Mouse (Mus musculus) cerebellum, postnatal 4 days (tissue): Measurements from ENCODE around the gene Snai1.

ENCODE experiments used
- DNase-seq, 2 experiments: peaks; one replicate each; pipeline ENCODE4 v3.0.0; 2022; ENCODE audit warnings: low spot score in 2 of 2, mixed read lengths in 1 of 2

Gene Snai1

DNA sequence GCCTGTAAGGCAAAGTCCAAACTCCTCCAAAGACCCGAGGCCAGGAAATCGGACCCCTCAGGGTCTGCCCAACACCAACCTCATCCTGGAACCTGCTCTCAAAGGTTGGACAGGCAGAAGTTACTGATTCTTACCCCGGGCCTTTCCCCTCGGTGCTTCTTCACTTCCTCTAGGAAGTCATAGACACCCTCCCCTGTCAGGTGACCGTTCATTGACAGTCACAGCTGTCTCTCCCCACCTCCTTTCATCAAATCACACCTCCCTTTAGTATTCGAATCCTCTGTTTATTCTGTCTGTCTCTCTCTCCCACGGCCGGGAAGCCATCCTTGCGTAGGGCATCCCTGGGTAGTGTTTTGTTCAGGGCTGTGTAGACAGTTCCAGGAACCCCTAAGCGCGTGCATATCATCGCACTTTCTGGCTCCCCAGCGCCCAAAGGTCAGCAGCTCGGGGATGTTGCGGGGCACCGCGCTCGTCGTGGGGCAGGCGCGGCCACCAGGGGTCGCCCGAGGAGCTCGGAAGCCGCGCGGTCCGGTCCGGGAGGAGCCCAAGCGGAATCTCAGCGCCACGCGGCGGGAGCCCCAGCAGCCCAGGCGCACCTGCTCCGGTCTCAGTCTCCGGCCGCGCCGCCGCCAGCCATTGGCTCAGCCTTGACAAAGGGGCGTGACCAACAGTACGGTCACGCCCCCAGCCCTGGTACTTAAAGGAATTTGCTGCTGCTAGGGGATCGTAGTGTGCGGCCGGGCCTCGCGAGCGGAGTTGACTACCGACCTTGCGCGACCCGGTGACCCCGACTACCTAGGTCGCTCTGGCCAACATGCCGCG, at the start of gene Snai1:
Gene Snai1 (plus strand): TSS at position 720 of the 822 bp plus-strand sequence.
- peak; percentile 75 to 88 for DNase-seq

GRCm38 (mm10) chr2:167490813-167491525, 47.0 kb upstream of the Snai1 start:
- no peak for DNase-seq

DNA sequence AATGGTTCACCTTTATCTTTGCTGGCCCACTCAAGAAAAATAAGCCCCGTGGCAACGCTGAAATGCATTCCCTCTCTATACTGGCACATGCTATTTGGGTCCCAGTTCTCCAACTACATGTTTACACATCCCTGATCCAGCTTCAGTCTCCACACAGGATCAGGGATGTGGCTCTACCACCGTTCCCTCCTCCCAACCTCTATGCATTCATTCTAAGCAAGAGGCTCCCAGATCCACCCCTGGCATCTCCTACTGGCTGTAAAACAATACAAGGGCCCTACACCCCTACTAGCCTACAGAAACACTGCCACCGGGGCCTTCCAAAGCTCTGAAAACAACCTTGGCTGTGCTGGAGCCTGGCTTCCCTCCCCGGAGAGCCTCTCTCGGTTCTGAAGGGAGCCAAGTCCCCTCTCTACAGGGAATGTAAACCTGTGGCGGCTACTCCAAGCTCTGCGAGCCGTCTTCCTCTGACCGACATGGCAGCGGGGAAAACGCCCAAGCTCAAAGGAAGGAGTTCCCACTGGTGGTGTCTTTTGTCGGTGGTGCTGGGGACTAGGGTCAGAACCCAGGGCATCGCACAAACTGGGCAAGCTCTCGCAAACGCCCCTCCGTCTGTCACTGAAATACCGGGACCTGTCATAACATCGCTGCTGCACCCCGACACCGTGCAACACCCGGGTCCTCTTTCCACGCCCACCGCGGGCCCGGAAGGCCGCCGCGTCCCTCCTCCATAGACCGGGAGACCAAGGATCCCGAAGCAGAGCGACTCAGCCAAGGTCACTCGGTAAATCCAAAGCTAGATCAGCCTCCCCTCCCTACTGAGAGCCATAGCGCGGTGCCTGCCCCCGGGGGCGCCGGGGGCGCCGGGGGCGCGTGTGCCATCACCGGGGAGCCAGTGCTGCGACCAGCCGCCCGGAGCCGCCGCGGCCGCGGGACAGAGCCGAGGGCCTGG, 46.0 kb upstream of the Snai1 start, which contains the start of gene Rnf114:
Gene Rnf114 (plus strand): TSS at position 889 of the 952 bp plus-strand sequence.
- no peak for DNase-seq

GRCm38 (mm10) chr2:167492713-167493636, 45.0 kb upstream of the Snai1 start, which contains the start of gene Spata2:
TSS of gene Spata2 (minus strand) at chr2:167492887.
- DNase-seq = peak; percentile 82 to 89

- DNase-seq = no peak
Observed at GRCm38 (mm10) chr2:167496437-167496836, 41.6 kb upstream of the Snai1 start.

GRCm38 (mm10) chr2:167497272-167497671, 40.7 kb upstream of the Snai1 start:
- no peak for DNase-seq

GRCm38 (mm10) chr2:167502554-167503252, 35.3 kb upstream of the Snai1 start:
- no peak for DNase-seq

DNA sequence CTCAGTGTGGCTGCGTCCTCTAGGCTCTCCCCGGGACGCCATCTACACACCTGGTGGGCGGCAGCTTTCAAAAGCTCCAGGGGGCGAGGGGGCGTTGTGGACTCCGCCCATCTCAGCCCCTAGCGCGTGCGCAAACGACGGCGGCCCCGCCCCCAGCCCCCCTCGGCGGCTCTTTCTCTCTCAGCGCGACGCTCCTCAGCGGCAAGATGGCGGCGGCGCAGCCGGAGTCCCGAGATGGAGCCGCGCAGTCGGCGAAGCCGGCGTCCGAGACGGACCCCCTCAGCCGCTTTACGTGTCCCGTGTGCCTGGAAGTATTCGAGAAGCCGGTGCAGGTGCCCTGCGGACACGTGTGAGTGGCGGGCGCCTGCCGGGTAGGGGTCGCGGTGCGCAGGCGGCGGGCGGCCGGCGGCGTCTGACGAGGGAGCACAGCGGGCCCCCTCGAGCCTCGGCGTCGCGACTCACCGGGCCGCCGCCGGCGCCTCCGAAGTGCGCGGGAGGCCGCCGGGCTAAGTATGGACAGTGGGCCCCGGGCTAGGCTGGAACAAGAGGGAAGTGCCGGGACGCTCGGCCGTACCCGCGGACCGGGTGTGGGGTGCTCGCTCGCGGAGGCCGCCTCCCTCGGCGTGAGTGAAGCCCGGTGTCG, 34.6 kb upstream of the Snai1 start:
- peak; percentile 81 to 92 for DNase-seq

- no peak for DNase-seq
Observed at GRCm38 (mm10) chr2:167503896-167504349, 34.1 kb upstream of the Snai1 start.

GRCm38 (mm10) chr2:167505127-167505526, 32.9 kb upstream of the Snai1 start:
- no peak for DNase-seq

DNA sequence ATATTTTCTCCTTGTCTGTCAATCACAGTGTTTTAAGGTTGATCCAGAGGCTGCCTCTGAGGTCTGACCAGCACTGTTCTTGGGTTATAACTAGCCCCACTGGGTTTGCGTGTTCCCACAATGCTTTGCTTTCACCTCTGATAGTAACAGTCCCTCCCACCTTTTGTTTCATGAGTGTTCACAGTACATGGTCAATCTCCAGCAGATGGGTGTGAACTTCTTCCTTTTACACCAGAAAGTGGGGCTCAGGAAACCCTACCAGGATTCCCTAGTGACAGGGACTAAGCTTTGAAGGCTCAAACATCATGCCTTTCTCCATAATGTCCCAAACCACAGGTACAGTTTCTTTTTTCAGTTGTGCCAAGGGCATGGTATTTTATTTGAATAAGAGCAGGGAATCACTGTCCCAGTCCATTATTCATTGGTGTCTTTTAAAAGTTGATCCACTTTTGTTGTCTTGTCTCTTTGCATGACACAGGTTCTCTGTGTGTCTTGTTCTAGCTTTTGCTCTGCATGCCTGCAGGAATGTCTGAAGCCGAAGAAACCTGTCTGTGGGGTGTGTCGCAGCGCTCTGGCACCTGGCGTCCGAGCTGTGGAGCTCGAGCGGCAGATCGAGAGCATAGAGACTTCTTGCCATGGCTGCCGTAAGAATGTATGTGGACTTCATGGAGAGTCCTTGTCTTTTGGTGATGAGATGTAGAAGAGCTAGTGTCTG, 31.3 kb upstream of the Snai1 start:
- no peak for DNase-seq

GRCm38 (mm10) chr2:167507719-167508385, 30.1 kb upstream of the Snai1 start:
- DNase-seq = no peak

DNA sequence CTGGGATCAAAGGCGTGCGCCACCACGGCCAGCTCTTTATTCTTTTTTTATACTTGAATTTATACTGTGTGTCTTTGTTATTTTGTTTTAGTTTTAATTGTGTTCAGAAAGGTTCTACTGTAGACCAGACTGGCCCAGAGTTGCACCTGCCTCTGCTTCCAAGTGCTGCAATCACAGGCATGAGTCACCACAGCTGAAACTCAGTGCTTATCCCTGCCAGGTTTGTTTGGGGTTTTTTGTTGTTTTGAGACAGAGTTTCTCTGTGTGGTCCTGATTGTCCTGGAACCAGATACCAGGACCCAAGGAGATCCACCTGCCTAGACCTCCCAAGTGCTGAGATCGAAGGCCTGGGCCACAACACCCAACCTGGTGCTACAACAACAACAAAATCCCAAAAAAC, 29.4 kb upstream of the Snai1 start:
- DNase-seq = no peak

- no peak for DNase-seq
Observed at GRCm38 (mm10) chr2:167510485-167510884, 27.5 kb upstream of the Snai1 start.

- no peak for DNase-seq
Observed at GRCm38 (mm10) chr2:167512365-167512764, 25.6 kb upstream of the Snai1 start.

DNA sequence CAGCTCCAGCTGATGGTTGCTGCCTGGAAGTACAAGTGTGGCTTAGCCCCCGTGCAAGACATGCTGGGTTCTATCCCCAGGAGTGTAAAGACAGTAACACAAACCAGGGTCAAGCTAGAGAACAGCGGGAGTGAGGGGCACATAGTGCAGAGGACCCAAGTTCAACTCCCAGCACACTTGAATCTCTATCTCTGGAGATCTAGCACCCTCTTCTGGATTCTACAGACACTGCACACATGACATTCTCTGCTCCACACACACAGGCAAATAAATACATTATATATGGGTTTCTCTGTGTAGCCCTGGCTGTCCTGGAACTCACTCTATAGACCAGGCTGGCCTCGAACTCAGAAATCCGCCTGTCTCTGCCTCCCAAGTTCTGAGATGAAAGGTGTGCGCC, 25.0 kb upstream of the Snai1 start:
- no peak for DNase-seq

- DNase-seq = no peak
Observed at GRCm38 (mm10) chr2:167514641-167515040, 23.4 kb upstream of the Snai1 start.

- DNase-seq = no peak
Observed at GRCm38 (mm10) chr2:167515688-167516087, 22.3 kb upstream of the Snai1 start.
